Mouse (Mus musculus): ENCODE results near the gene Farp1. TPM values are rescaled to one million over a fixed set of nuclear protein-coding genes. Genes with fewer than 3 reads are reported as not detected.

Gene Farp1
- polyA plus RNA-seq, 1 experiment from 2014 or later = 34.2 TPM

DNA sequence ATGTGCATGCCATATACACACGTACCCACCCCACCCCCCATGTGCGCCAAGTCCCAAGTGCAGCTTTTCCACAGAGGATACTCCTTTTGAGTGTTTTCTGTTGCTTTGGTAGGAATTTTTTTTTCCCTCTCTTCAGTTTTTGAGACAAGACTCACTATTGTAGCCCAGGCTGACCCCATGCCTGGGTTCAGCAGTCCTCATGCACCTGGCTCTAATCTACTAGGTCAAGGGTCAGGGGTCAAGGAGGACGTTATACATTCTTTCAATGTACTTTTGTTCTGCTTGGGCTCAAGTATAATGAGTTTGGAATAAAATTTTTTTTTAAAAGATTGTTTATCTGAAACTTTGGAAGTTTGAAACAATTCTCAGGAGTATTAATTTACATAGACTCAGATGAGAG lies 48.4 kb downstream of the Farp1 start:
- Histone ChIP-seq H3K36me3 (ENCODE audit: control insufficient read depth, insufficient read depth, low read length) (peaks cover 23% of the 10 kb centered on the region), H3K27me3 (replicated peaks; ENCODE audit: control insufficient read depth, insufficient read depth, low read length) (no peaks in the 10 kb centered on the region), H3K4me2 (ENCODE audit: low read depth, low read length) (no peak overlapping the region), H3K4me1 (ENCODE audit: control insufficient read depth, insufficient read depth, low read length) (0 out of 2 replicates have a peak, but pooled peaks cover 3% of the 10 kb centered on the region), H3K9ac (ENCODE audit: low read depth, low read length) (no peak overlapping the region), H3K9me3 (ENCODE audit: control insufficient read depth, low read length) (no peaks in the 10 kb centered on the region), H3K27ac (replicated peaks; ENCODE audit: low read depth, low read length) (no peak overlapping the region), H3K4me3 (ENCODE audit: low read depth, low read length) (no peak overlapping the region)
- DNase-seq (ENCODE audit: low spot score) = no peak
- ATAC-seq (ENCODE audit: low read depth) = no peak
- WGBS = 46% methylated on average over 3 of the region's 3 CpGs

DNA sequence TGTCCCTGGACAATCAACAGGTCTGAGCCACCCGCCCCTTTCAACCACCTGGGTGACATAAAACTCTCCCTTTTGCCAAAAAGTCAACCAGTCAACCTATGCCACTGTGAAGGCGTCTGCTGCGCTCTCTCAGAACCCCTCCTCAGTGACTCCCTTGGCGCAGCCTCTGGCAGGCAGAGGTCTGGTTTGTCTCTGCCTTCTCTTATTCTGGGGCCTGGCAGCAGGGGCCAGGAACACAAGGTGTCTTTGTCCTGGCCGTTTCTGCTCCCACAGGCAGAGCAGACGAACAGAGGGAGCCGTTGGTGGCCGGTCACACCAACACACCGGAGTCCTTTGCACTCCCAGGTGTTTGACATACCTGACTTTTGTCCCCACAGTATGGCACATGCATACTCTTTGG lies 57.5 kb downstream of the Farp1 start:
- ATAC-seq (ENCODE audit: low read depth) = no peak
- peaks cover 18% of the 10 kb centered on the region; the same call in 1 of the 2 replicates for H3K36me3 ChIP-seq (ENCODE audit: control insufficient read depth, insufficient read depth, low read length)
- H3K4me1 ChIP-seq (ENCODE audit: control insufficient read depth, insufficient read depth, low read length) = peaks cover 2% of the 10 kb centered on the region
- no peak overlapping the region for H3K27ac ChIP-seq (replicated peaks; ENCODE audit: low read depth, low read length)
- no peak overlapping the region for H3K4me3 ChIP-seq (ENCODE audit: low read depth, low read length)
- H3K27me3 ChIP-seq (replicated peaks; ENCODE audit: control insufficient read depth, insufficient read depth, low read length) = no peaks in the 10 kb centered on the region
- no peak overlapping the region for H3K9ac ChIP-seq (ENCODE audit: low read depth, low read length)
- WGBS = 53% methylated on average over 9 of the region's 9 CpGs
- no peak for DNase-seq (ENCODE audit: low spot score)
- H3K4me2 ChIP-seq (ENCODE audit: low read depth, low read length) = no peak overlapping the region
- H3K9me3 ChIP-seq (ENCODE audit: control insufficient read depth, low read length) = peaks cover 9% of the 10 kb centered on the region; the same call in 1 of the 2 replicates

DNA sequence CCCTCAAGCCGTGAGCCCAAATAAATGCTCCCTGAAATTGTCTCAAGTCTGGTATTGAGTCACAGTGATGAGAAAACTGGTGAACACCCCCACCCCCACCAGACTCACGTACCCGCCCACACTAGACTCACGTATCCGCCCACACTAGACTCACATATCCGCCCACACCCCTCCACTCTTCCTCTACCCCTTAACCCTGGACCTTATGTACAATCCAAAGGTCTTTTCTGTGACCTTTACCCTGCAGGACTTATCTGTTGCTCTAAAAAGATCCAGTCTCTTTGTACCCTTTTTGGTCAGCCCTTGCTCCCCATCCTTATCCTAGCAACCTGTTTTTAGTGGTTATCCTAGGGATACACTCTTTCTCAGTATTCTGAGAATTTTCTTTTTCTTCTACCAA lies 58.9 kb downstream of the Farp1 start:
- Histone ChIP-seq H3K4me3 (ENCODE audit: low read depth, low read length) (no peak overlapping the region), H3K9ac (ENCODE audit: low read depth, low read length) (no peak overlapping the region), H3K27me3 (replicated peaks; ENCODE audit: control insufficient read depth, insufficient read depth, low read length) (no peaks in the 10 kb centered on the region), H3K36me3 (ENCODE audit: control insufficient read depth, insufficient read depth, low read length) (peaks cover 13% of the 10 kb centered on the region; the same call in 1 of the 2 replicates), H3K4me2 (ENCODE audit: low read depth, low read length) (no peak overlapping the region), H3K9me3 (ENCODE audit: control insufficient read depth, low read length) (peaks cover 5% of the 10 kb centered on the region; the same call in 1 of the 2 replicates), H3K27ac (replicated peaks; ENCODE audit: low read depth, low read length) (no peak overlapping the region), H3K4me1 (ENCODE audit: control insufficient read depth, insufficient read depth, low read length) (peaks cover 12% of the 10 kb centered on the region)
- ATAC-seq (ENCODE audit: low read depth) (no peak), DNase-seq (ENCODE audit: low spot score) (no peak)
- 80% methylated on average over 6 of the region's 6 CpGs for WGBS

DNA sequence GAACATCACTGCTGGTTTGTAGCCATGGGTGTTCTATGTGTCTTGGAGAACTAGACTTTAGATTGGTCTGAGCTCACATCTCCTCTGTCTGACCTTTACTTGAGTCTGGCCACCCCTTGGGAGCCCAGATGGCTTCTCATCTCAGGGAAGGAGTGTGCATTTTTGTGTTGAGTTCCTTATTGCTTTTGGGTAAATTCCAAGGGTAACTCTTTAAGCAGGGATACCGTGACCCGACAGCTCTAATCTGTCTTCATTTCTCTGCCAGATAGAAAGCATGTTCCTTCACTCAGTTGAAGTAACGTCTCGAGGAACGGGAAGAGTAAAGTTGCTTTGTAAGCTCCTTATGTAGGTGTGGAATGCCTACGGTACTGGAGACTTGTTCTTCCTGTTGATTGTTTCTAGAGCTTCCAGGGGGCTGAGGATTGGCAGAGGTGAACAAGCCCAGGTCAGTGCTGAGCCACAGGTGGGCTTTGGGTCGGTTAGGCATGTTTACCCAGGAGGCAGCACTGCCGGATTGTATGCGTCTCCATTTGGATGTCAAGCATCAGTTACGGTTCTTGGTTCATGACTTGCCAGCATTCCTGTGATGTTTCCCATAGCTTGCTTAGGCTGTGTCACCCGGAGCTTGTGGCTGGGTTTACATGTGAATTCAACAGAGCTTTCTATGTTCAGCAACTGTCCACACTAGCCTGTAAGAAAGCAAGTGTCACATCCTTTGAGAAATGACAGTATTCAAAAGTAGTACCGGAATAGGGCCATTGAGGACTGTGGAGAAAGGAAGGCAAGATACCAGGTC lies 62.8 kb downstream of the Farp1 start:
- 0 out of 2 replicates have a peak, but pooled peaks have one; percentile 20 for ATAC-seq (ENCODE audit: low read depth)
- 45% methylated on average over 12 of the region's 12 CpGs for WGBS
- Histone ChIP-seq H3K27ac (replicated peaks; ENCODE audit: low read depth, low read length) (peak overlapping the region; percentile 16; the same call in 1 of the 2 replicates), H3K9ac (ENCODE audit: low read depth, low read length) (no peak overlapping the region), H3K9me3 (ENCODE audit: control insufficient read depth, low read length) (no peaks in the 10 kb centered on the region), H3K4me1 (ENCODE audit: control insufficient read depth, insufficient read depth, low read length) (peaks cover 35% of the 10 kb centered on the region), H3K4me3 (ENCODE audit: low read depth, low read length) (no peak overlapping the region), H3K27me3 (replicated peaks; ENCODE audit: control insufficient read depth, insufficient read depth, low read length) (no peaks in the 10 kb centered on the region), H3K36me3 (ENCODE audit: control insufficient read depth, insufficient read depth, low read length) (no peaks in the 10 kb centered on the region), H3K4me2 (ENCODE audit: low read depth, low read length) (no peak overlapping the region)
- peak; percentile 63 for DNase-seq (ENCODE audit: low spot score)

DNA sequence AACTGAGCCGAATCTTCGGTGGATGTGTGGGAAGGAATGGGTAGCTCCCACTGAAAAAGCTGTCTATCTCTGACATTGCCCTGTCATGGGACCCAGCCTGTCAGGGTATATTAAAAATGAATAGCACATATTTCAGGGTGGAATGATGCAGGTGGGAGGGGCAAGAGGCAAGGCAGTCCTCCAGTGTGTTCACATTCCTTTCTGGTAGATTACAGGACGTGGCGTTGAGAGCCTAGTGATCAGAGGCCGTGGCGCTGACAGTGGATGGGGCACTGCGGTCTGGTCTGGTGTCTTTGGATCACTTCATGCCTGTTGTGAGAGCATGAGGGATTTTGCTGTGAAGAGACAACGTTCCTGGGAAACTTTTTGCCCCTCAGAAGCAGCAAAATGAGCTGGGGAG lies 64.1 kb downstream of the Farp1 start:
- Histone ChIP-seq H3K4me2 (ENCODE audit: low read depth, low read length) (no peak overlapping the region), H3K4me1 (ENCODE audit: control insufficient read depth, insufficient read depth, low read length) (peaks cover 41% of the 10 kb centered on the region), H3K9ac (ENCODE audit: low read depth, low read length) (no peak overlapping the region), H3K9me3 (ENCODE audit: control insufficient read depth, low read length) (no peaks in the 10 kb centered on the region), H3K27ac (replicated peaks; ENCODE audit: low read depth, low read length) (no peak overlapping the region), H3K36me3 (ENCODE audit: control insufficient read depth, insufficient read depth, low read length) (no peaks in the 10 kb centered on the region), H3K4me3 (ENCODE audit: low read depth, low read length) (no peak overlapping the region), H3K27me3 (replicated peaks; ENCODE audit: control insufficient read depth, insufficient read depth, low read length) (no peaks in the 10 kb centered on the region)
- ATAC-seq (ENCODE audit: low read depth) (no peak), DNase-seq (ENCODE audit: low spot score) (peak; percentile 39)
- WGBS = 58% methylated on average over 8 of the region's 8 CpGs

DNA sequence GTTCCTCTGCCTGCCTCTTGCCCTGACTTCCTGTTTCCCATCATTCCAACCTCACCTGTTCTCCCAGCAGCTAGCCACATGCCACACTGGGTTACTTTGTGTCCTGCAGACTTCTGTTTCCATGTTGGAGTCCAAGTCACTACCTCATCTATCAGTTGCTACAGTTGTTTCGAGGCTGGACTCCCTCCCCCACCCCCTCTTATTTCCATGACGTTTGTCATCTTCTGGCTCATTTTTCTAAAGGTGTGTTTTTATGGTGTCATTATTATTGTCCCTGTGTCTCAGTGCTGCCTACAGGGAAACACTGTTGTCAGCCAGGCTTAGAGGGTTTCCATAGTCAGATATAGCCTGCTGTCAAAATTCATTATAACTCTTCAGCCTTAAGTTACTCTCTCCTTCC lies 64.9 kb downstream of the Farp1 start:
- DNase-seq (ENCODE audit: low spot score) (no peak), ATAC-seq (ENCODE audit: low read depth) (no peak)
- Histone ChIP-seq H3K9ac (ENCODE audit: low read depth, low read length) (no peak overlapping the region), H3K4me1 (ENCODE audit: control insufficient read depth, insufficient read depth, low read length) (peaks cover 48% of the 10 kb centered on the region), H3K36me3 (ENCODE audit: control insufficient read depth, insufficient read depth, low read length) (no peaks in the 10 kb centered on the region), H3K9me3 (ENCODE audit: control insufficient read depth, low read length) (no peaks in the 10 kb centered on the region), H3K4me3 (ENCODE audit: low read depth, low read length) (no peak overlapping the region), H3K4me2 (ENCODE audit: low read depth, low read length) (no peak overlapping the region), H3K27ac (replicated peaks; ENCODE audit: low read depth, low read length) (no peak overlapping the region), H3K27me3 (replicated peaks; ENCODE audit: control insufficient read depth, insufficient read depth, low read length) (no peaks in the 10 kb centered on the region)
- WGBS = 72% methylated on average over 2 of the region's 2 CpGs

DNA sequence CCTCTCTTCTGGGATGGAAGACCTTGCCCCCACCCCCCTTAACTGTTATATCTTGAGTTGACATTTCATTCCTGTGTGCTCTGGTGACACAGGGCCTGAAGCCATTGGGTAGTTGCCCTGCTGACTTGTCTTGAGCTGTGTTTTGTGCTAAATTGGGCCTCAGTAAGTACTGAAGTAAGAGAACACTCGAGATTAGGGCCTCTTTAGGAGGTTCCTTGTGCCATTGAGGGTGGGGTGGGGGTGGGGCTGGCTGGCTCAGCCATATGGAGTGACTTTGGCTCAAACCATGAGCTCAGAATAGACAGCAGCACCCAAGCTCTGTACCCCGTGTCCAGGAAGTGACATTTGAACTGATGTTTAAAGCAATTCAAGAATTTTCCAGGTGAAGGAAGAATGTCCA lies 65.8 kb downstream of the Farp1 start:
- H3K36me3 ChIP-seq (ENCODE audit: control insufficient read depth, insufficient read depth, low read length) = no peaks in the 10 kb centered on the region
- no peaks in the 10 kb centered on the region for H3K27me3 ChIP-seq (replicated peaks; ENCODE audit: control insufficient read depth, insufficient read depth, low read length)
- DNase-seq (ENCODE audit: low spot score) (no peak), ATAC-seq (ENCODE audit: low read depth) (no peak)
- 21% methylated on average over 2 of the region's 2 CpGs for WGBS
- H3K4me3 ChIP-seq (ENCODE audit: low read depth, low read length) = no peak overlapping the region
- H3K4me1 ChIP-seq (ENCODE audit: control insufficient read depth, insufficient read depth, low read length) = peaks cover 54% of the 10 kb centered on the region
- no peak overlapping the region for H3K27ac ChIP-seq (replicated peaks; ENCODE audit: low read depth, low read length)
- H3K9ac ChIP-seq (ENCODE audit: low read depth, low read length) = no peak overlapping the region
- no peaks in the 10 kb centered on the region for H3K9me3 ChIP-seq (ENCODE audit: control insufficient read depth, low read length)
- H3K4me2 ChIP-seq (ENCODE audit: low read depth, low read length) = no peak overlapping the region

DNA sequence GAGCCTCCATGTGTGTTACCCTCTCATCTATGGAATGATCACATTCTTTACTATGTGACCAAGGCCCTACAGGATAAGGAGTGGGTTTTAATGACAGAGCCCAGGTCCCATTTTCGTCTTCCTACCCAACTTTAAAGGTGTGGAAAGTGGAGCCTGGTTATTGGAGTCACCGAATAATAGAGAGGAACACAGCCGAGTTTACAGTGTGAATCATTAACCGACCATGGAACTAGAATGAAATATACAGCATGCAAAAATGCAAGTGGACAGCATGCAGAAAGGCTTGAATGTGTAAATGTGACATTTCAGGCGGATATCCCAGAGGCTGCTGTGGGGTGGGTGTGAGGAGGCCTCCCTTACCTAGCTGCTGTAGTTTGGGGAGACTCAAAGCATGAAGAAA lies 66.5 kb downstream of the Farp1 start:
- ATAC-seq (ENCODE audit: low read depth) = no peak
- H3K4me2 ChIP-seq (ENCODE audit: low read depth, low read length) = no peak overlapping the region
- 84% methylated on average over 5 of the region's 5 CpGs for WGBS

DNA sequence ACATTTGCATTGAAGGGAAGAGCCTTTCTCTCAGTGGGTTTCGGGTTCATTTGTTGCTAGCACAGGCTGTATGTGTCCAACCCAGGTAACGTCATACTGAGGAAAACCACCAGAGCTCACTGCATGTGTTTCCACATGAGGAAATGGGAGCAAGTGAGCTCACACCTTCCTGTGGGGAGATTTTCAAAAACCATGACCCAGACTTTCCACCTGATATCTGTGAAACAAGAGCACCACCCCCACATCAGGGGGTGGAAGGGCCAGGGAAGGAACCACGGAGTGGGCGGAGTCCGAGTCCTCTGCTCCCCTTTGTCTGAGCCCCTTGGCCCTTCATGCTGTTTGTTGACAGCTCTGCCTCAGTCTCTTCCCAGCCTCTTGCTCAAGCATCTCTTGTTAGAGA lies 67.6 kb downstream of the Farp1 start:
- Histone ChIP-seq H3K4me2 (ENCODE audit: low read depth, low read length) (no peak overlapping the region), H3K4me1 (ENCODE audit: control insufficient read depth, insufficient read depth, low read length) (peaks cover 68% of the 10 kb centered on the region), H3K9ac (ENCODE audit: low read depth, low read length) (no peak overlapping the region), H3K4me3 (ENCODE audit: low read depth, low read length) (no peak overlapping the region), H3K27ac (replicated peaks; ENCODE audit: low read depth, low read length) (peak overlapping the region; percentile 69), H3K36me3 (ENCODE audit: control insufficient read depth, insufficient read depth, low read length) (no peaks in the 10 kb centered on the region), H3K9me3 (ENCODE audit: control insufficient read depth, low read length) (no peaks in the 10 kb centered on the region), H3K27me3 (replicated peaks; ENCODE audit: control insufficient read depth, insufficient read depth, low read length) (no peaks in the 10 kb centered on the region)
- DNase-seq (ENCODE audit: low spot score) (peak; percentile 29), ATAC-seq (ENCODE audit: low read depth) (no peak)
- 72% methylated on average over 5 of the region's 5 CpGs for WGBS

More for the DNA sequence above, 66.5 kb downstream of the Farp1 start:
- H3K4me3 ChIP-seq (ENCODE audit: low read depth, low read length) = no peak overlapping the region
- H3K36me3 ChIP-seq (ENCODE audit: control insufficient read depth, insufficient read depth, low read length) = no peaks in the 10 kb centered on the region
- H3K9me3 ChIP-seq (ENCODE audit: control insufficient read depth, low read length) = no peaks in the 10 kb centered on the region
- no peak overlapping the region for H3K27ac ChIP-seq (replicated peaks; ENCODE audit: low read depth, low read length)
- H3K9ac ChIP-seq (ENCODE audit: low read depth, low read length) = no peak overlapping the region
- no peak for DNase-seq (ENCODE audit: low spot score)
- H3K27me3 ChIP-seq (replicated peaks; ENCODE audit: control insufficient read depth, insufficient read depth, low read length) = no peaks in the 10 kb centered on the region
- peaks cover 61% of the 10 kb centered on the region for H3K4me1 ChIP-seq (ENCODE audit: control insufficient read depth, insufficient read depth, low read length)
